Mouse (Mus musculus): ENCODE results near the gene Nrm. TPM values are rescaled to one million over a fixed set of nuclear protein-coding genes. Genes with fewer than 3 reads are reported as not detected.
A peak's percentile ranks its signal among the peaks of the same experiment; 100 is the strongest.

Nrm gene
- 38.7 and 46.2 TPM in 2 replicates for polyA plus RNA-seq (2015; fragmentation: Nextera tagmentation; extraction: Ambion mirVana)

DNA sequence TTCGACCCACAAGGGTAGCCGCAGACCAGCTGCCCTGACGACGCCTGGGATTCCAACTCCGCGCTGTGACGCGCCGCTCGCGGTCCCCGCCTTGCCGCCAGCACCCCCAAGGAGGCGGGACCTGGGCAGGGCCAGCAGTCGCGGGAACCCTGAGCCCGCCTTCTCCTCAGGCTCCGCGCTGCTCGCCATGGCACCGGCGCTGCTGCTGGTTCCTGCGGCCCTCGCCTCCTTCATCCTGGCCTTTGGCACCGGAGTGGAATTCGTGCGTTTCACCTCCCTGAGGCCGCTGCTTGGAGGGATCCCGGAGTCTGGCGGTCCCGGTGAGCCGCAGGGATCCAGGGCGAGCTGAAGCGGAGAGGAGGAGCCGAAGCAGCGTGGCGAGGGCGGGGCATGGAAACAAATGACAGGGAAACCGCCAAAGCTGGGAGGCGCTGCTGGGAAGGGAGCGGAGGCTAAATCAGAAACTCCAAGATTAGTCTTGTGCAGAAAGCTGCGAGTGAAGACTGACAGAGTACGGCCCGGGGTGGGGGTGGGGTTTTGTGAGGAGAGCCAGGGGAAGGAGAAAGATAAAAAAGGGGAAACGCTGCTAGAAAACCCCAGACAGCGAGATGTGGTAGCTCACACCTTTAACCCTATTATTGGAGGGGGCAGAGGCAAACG lies at the start of gene Nrm:
Nrm (plus strand) TSS at position 121 of the 660 bp plus-strand sequence.
- Histone ChIP-seq H3K36me3 (peaks cover 18% of the 10 kb centered on the region), H3K4me2 (peak within 1 kb of the TSS; percentile 68), H3K4me1 (replicated peaks) (peaks cover 15% of the 10 kb centered on the region), H3K27ac (peak within 1 kb of the TSS; percentile 94), H3K27me3 (no peaks in the 10 kb centered on the region), H3K9me3 (replicated peaks) (no peaks in the 10 kb centered on the region), H3K4me3 (peak within 1 kb of the TSS; percentile 72), H3K9ac (peak within 1 kb of the TSS; percentile 70)
- ATAC-seq (replicated peaks; ENCODE audit: insufficient number of reproducible peaks, insufficient read depth, low FRiP score, low read depth): peak; percentile 89
- WGBS: under 1% methylated on average over 47 of the region's 47 CpGs

DNA sequence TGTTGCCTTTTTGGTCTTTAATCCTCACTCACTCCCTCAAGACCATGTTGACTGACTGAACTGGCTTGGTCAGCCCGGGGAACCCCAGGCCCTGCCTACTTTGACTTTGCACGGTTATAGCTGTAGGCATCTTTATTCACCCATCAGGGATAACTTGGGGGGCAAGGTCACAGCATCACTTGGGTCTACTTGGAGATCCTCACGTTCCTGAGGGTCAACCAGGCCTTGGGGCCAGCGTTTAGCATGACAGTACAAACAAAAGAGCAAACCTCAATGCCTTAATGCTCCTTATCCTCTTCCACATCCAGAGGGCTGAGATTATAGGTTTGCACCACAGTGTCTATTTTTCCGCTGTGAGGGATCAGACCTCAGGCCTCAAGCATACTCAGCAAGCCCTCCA lies 48.8 kb upstream of the Nrm start:
- Histone ChIP-seq H3K36me3 (no peaks in the 10 kb centered on the region), H3K27ac (peak overlapping the region; percentile 97), H3K4me3 (no peak overlapping the region), H3K9me3 (replicated peaks) (no peaks in the 10 kb centered on the region), H3K4me2 (no peak overlapping the region), H3K4me1 (replicated peaks) (peaks cover 70% of the 10 kb centered on the region), H3K27me3 (no peaks in the 10 kb centered on the region), H3K9ac (0 out of 2 replicates have a peak overlapping the region, but pooled peaks have one; percentile 1)
- 82% methylated on average over 5 of the region's 5 CpGs for WGBS
- ATAC-seq (replicated peaks; ENCODE audit: insufficient number of reproducible peaks, insufficient read depth, low FRiP score, low read depth): no peak

DNA sequence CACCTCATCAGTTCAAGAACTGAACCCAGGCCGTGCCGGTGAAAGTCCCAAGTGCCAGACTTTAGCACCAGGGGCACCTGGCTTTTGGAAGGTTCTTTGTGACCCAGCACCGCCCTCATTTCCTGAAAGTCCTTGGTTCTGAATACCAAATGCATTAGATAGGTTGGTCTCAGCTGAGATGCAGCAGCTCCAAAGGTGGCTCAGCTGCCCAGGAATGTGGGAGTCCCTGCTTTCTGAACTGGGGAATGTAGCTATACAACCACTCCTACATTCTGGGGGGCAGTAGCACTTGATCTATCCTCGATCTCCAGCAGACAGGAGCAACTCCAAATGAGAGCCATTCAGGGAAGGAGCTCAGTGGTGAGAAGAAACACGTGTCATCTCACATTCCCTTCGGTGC lies 48.4 kb upstream of the Nrm start:
- Histone ChIP-seq H3K4me2 (peak overlapping the region; percentile 16), H3K27ac (peak overlapping the region; percentile 97), H3K36me3 (no peaks in the 10 kb centered on the region), H3K27me3 (no peaks in the 10 kb centered on the region), H3K4me1 (replicated peaks) (peaks cover 75% of the 10 kb centered on the region), H3K9me3 (replicated peaks) (no peaks in the 10 kb centered on the region), H3K4me3 (no peak overlapping the region), H3K9ac (0 out of 2 replicates have a peak overlapping the region, but pooled peaks have one; percentile 1)
- WGBS: 38% methylated on average over 6 of the region's 6 CpGs
- ATAC-seq (replicated peaks; ENCODE audit: insufficient number of reproducible peaks, insufficient read depth, low FRiP score, low read depth): no peak

DNA sequence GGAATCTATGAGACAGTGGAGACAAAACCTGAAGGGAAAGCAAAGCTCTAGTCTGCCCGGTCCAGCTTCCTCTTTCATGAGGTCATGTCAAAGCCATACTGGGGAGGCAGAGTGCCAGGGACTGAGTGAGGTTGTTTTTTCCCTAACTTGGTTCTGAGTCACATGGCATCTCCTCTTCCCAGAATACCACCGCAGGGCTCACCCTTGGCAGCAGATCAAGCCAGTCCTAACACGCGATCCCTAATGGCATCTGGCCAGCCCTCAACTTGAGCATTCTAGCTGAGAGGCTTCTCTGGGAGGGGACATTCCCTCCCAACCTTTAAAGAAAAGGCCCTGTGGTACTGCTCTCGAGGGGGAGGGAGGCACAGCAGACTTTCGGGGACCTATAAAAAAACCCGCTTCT lies 47.9 kb upstream of the Nrm start:
- no peaks in the 10 kb centered on the region for H3K27me3 ChIP-seq
- no peaks in the 10 kb centered on the region for H3K9me3 ChIP-seq (replicated peaks)
- 0 out of 2 replicates have a peak overlapping the region, but pooled peaks have one; percentile 1 for H3K9ac ChIP-seq
- H3K36me3 ChIP-seq: no peaks in the 10 kb centered on the region
- ATAC-seq (replicated peaks; ENCODE audit: insufficient number of reproducible peaks, insufficient read depth, low FRiP score, low read depth): peak; percentile 93
- peak overlapping the region; percentile 97 for H3K27ac ChIP-seq
- H3K4me3 ChIP-seq: no peak overlapping the region
- H3K4me2 ChIP-seq: peak overlapping the region; percentile 16
- peaks cover 72% of the 10 kb centered on the region for H3K4me1 ChIP-seq (replicated peaks)
- WGBS: 15% methylated on average over 7 of the region's 7 CpGs

DNA sequence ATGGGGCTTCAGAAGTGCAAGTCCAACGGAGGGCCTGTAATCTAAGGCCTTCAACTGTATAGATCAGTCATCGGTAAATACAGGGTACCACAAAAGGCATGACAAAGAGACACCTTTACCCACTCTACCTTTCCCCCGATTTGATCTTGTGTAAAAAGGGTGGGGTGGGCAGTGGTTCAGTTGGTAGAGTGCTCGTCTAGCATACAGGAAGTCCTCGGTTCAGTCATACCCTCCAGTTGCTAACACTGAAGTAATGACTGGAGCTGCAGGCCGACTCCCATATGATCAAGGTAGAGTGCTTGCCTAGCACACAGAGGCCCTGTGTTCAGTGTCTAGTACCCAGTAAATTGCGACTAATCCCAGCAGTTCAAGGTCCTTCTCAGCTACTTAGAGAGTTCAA lies 47.5 kb upstream of the Nrm start:
- Histone ChIP-seq H3K4me2 (peak overlapping the region; percentile 16; the same call in 1 of the 2 replicates), H3K36me3 (no peaks in the 10 kb centered on the region), H3K27me3 (no peaks in the 10 kb centered on the region), H3K4me3 (no peak overlapping the region), H3K27ac (peak overlapping the region; percentile 97), H3K4me1 (replicated peaks) (peaks cover 72% of the 10 kb centered on the region), H3K9me3 (replicated peaks) (no peaks in the 10 kb centered on the region), H3K9ac (no peak overlapping the region)
- ATAC-seq (replicated peaks; ENCODE audit: insufficient number of reproducible peaks, insufficient read depth, low FRiP score, low read depth): peak; percentile 11
- 50% methylated on average over 7 of the region's 7 CpGs for WGBS

DNA sequence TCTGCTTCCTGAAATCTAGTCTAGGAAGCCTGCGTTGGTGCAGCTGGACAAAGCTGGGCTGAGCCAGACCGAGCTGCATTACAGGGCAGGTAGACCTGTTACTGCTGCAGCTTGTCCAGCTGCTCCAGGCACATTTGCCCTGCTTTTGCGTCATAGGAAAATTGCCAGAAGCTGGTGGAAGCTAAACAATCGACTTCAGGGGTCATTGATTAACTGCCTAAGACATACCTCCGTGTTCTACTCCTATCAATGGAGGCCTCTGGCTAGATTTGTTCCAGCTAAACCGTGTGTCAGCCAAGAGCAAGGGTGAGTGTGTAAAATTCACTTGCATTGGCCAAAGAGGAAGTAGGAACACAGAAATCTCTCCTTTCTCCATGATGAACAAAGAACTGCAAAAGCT lies 46.4 kb upstream of the Nrm start:
- Histone ChIP-seq H3K4me1 (replicated peaks) (peaks cover 69% of the 10 kb centered on the region), H3K9ac (0 out of 2 replicates have a peak overlapping the region, but pooled peaks have one; percentile 1), H3K9me3 (replicated peaks) (no peaks in the 10 kb centered on the region), H3K27me3 (no peaks in the 10 kb centered on the region), H3K36me3 (no peaks in the 10 kb centered on the region), H3K4me2 (no peak overlapping the region), H3K4me3 (no peak overlapping the region), H3K27ac (peak overlapping the region; percentile 97)
- no peak for ATAC-seq (replicated peaks; ENCODE audit: insufficient number of reproducible peaks, insufficient read depth, low FRiP score, low read depth)
- 50% methylated on average over 6 of the region's 6 CpGs for WGBS

DNA sequence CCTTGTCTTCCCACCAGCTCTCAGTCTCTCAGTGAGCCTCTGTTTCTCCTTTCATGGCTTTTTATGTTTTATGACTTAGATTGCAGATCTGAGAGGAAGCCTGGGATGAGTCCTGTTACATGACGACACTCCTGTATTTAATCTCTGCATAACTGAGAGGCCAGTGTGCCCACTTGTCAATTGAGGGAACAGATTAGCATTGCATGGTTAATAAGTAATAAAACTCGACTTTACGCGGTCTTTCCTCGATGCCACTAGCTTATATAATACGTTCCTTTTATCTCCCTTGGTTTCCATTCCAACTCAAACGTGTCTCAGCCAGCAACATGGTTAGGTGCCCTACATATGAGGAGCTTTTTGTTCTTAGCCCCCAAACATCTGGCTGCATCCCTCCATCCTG lies 45.3 kb upstream of the Nrm start:
- 58% methylated on average over 7 of the region's 7 CpGs for WGBS
- Histone ChIP-seq H3K4me1 (replicated peaks) (peaks cover 68% of the 10 kb centered on the region), H3K4me2 (no peak overlapping the region), H3K27me3 (no peaks in the 10 kb centered on the region), H3K9me3 (replicated peaks) (no peaks in the 10 kb centered on the region), H3K4me3 (no peak overlapping the region), H3K27ac (peak overlapping the region; percentile 97), H3K36me3 (no peaks in the 10 kb centered on the region), H3K9ac (no peak overlapping the region)
- no peak for ATAC-seq (replicated peaks; ENCODE audit: insufficient number of reproducible peaks, insufficient read depth, low FRiP score, low read depth)

DNA sequence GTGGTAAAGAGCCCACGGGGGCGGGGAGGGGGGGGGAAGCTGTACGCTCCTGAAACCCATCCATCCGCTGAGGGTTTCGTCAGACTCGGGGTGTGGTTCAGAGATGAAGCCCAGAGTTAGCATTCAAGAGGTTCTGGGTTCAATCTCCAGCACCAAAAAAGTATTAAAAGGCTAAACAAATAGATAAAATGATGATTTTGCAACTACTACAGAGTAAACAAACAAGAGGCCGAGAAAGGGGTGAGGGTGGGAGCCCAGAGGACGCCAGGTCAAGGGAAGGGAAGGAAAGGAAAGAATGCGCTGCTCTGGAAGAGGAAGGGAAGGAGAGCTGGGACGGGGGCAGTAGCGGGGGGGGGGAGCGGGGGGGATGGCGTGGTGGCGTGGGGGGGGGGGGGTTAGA lies 44.4 kb upstream of the Nrm start:
- Histone ChIP-seq H3K27me3 (no peaks in the 10 kb centered on the region), H3K4me2 (no peak overlapping the region), H3K36me3 (no peaks in the 10 kb centered on the region), H3K27ac (peak overlapping the region; percentile 97), H3K4me3 (no peak overlapping the region), H3K9me3 (replicated peaks) (no peaks in the 10 kb centered on the region), H3K4me1 (replicated peaks) (peaks cover 65% of the 10 kb centered on the region), H3K9ac (no peak overlapping the region)
- 53% methylated on average over 9 of the region's 14 CpGs for WGBS
- ATAC-seq (replicated peaks; ENCODE audit: insufficient number of reproducible peaks, insufficient read depth, low FRiP score, low read depth): no peak

DNA sequence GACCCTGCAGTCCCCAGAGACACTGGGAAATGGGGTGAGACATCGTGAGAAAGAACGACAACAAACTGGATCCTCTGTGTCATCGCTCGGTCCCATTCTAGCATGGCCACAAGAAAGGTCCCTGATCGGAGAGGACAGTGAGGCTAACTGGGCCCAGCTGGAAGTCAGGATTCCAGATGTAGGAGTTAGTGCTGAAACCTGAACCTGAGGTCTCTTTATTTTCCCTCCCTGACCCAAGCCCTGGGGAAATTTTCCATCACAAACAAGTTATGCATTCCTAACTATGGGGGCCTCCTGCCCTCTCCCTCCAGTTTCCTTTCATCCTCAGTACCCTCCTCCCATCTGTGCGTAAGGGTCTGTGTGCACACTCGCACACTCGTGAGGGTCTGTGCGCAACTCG lies 43.9 kb upstream of the Nrm start:
- H3K36me3 ChIP-seq: no peaks in the 10 kb centered on the region
- H3K27me3 ChIP-seq: no peaks in the 10 kb centered on the region
- H3K4me1 ChIP-seq (replicated peaks): peaks cover 60% of the 10 kb centered on the region
- ATAC-seq (replicated peaks; ENCODE audit: insufficient number of reproducible peaks, insufficient read depth, low FRiP score, low read depth): no peak
- H3K4me2 ChIP-seq: no peak overlapping the region
- 0 out of 2 replicates have a peak overlapping the region, but pooled peaks have one; percentile 10 for H3K27ac ChIP-seq
- WGBS: 65% methylated on average over 10 of the region's 10 CpGs
- H3K4me3 ChIP-seq: no peak overlapping the region
- H3K9me3 ChIP-seq (replicated peaks): no peaks in the 10 kb centered on the region
- H3K9ac ChIP-seq: no peak overlapping the region

DNA sequence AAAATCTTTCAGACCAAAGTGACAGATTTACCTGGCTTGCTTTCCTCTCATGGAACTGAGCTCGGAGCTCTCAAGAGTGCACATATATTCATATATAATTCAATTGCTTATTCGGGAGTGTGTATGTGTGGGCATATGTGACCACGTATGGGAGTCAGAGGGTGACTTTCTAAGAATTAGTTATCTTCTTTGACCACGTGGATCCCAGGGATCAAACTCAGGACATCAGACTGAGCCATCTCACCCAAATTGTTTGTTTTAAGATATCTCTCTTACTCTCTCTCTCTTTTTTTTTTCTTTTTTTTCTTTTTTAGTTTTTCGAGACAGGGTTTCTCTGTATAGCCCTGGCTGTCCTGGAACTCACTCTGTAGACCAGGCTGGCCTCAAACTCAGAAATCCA lies 41.0 kb upstream of the Nrm start:
- 82% methylated on average over 5 of the region's 5 CpGs for WGBS
- ATAC-seq (replicated peaks; ENCODE audit: insufficient number of reproducible peaks, insufficient read depth, low FRiP score, low read depth): no peak
- no peaks in the 10 kb centered on the region; the same call in 1 of the 2 replicates for H3K36me3 ChIP-seq
- no peaks in the 10 kb centered on the region for H3K9me3 ChIP-seq (replicated peaks)
- H3K4me3 ChIP-seq: no peak overlapping the region
- H3K4me2 ChIP-seq: no peak overlapping the region
- H3K9ac ChIP-seq: no peak overlapping the region
- H3K4me1 ChIP-seq (replicated peaks): peaks cover 45% of the 10 kb centered on the region
- H3K27ac ChIP-seq: no peak overlapping the region
- no peaks in the 10 kb centered on the region for H3K27me3 ChIP-seq

DNA sequence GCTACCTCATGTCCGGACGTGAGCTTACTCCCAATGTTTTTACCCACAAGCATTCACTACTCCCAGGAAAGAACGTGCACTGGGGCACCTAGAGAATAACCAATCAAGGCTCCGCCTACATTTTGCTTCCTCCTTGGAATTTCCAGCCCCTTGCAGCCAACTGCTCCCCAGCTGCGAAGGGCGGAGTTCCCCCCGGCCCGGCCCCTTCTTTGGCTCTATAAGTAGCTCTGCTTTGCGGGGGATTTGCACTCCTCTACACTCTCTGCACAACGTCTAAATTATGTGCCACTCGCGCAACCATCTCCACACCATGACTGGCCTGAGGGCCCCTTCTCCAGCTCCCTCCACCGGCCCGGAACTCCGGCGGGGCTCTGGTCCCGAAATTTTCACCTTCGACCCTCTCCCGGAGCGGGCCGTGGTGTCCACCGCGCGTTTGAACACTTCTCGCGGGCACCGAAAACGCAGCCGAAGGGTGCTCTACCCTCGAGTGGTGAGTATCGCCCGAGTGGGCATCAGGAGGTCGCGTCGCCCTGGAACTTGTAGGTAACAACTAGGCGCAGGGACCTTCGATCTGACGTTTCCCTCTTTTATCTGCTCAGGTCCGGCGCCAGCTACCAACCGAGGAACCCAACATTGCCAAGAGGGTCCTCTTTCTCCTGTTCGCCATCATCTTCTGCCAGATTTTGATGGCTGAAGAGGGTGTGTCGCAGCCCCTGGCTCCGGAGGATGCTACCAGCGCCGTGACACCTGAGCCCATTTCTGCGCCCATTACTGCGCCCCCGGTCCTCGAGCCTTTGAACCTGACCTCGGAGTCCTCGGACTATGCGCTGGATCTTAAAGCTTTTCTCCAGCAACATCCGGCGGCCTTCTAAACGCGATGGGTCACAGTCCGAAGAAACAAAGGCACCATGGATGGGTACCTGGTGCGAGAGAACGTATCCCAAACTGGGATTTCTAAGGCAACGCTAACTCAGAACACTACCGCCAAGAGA lies 39.4 kb upstream of the Nrm start, which contains the start of gene Ier3:
Ier3 (plus strand) TSS at position 246 of the 992 bp plus-strand sequence.
- under 1% methylated on average over 62 of the region's 62 CpGs for WGBS
- Histone ChIP-seq H3K4me1 (replicated peaks) (peaks cover 29% of the 10 kb centered on the region), H3K4me2 (peak within 1 kb of the TSS; percentile 82)

More for the DNA sequence above, 39.4 kb upstream of the Nrm start, which contains the start of gene Ier3:
- H3K27ac ChIP-seq: peak within 1 kb of the TSS; percentile 88
- H3K9me3 ChIP-seq (replicated peaks): no peaks in the 10 kb centered on the region
- ATAC-seq (replicated peaks; ENCODE audit: insufficient number of reproducible peaks, insufficient read depth, low FRiP score, low read depth): peak; percentile 71
- no peaks in the 10 kb centered on the region for H3K27me3 ChIP-seq
- peak within 1 kb of the TSS; percentile 78 for H3K9ac ChIP-seq
- H3K4me3 ChIP-seq: peak within 1 kb of the TSS; percentile 75
- H3K36me3 ChIP-seq: peaks cover 13% of the 10 kb centered on the region

Measured in heart, embryonic 15.5 days (tissue).